Mouse (Mus musculus) liver, embryonic 12.5 days (tissue): ENCODE measurements at regions not wholly inside any gene's neighbourhood (a gene's known extent, or its start where the extent isn't known, plus 50 kb on each side); places are given as distances from the start of the nearest gene placed in this dataset.

Experiments used
- ATAC-seq: fragments of 200-750 bp; cut with Nextera tagmentation; 2 replicates; pipeline ENCODE4 v1.8.0; 2017; ENCODE audit warnings: moderate number of reproducible peaks, mild to moderate bottlenecking, moderate library complexity
- H3K27ac ChIP-seq: fragments of 300-500 bp; sonication (generic); 2 replicates; pipeline ENCODE4 v1.5.1; 2016; ENCODE audit warnings: mild to moderate bottlenecking
- H3K27me3 ChIP-seq: fragments of 300-500 bp; sonication (generic); replicated peaks from 2 replicates; pipeline ENCODE4 v1.6.1; 2016; ENCODE audit warnings: mild to moderate bottlenecking, moderate library complexity
- H3K36me3 ChIP-seq: fragments of 300-500 bp; sonication (generic); 2 replicates; pipeline ENCODE4 v1.6.1; 2016; ENCODE audit warnings: mild to moderate bottlenecking, moderate library complexity
- H3K4me1 ChIP-seq: fragments of 300-500 bp; sonication (generic); 2 replicates; pipeline ENCODE4 v1.6.1; 2016
- H3K4me2 ChIP-seq: fragments of 300-500 bp; sonication (generic); 2 replicates; pipeline ENCODE4 v1.6.1; 2016; ENCODE audit warnings: mild to moderate bottlenecking, moderate library complexity
- H3K4me3 ChIP-seq: fragments of 300-500 bp; sonication (generic); 2 replicates; pipeline ENCODE4 v1.5.1; 2016; ENCODE audit warnings: mild to moderate bottlenecking, moderate library complexity
- H3K9ac ChIP-seq: fragments of 300-500 bp; sonication (generic); 2 replicates; pipeline ENCODE4 v1.6.1; 2016; ENCODE audit warnings: mild to moderate bottlenecking, moderate library complexity
- H3K9me3 ChIP-seq: fragments of 300-500 bp; sonication (generic); replicated peaks from 2 replicates; pipeline ENCODE4 v1.6.1; 2016; ENCODE audit warnings: mild to moderate bottlenecking, moderate library complexity
- WGBS: fragments of 180-500 bp; shearing (Covaris S2); methylation state at CpG from one replicate; pipeline ENCODE4 v1.1.7; 2016; ENCODE audit not compliant: insufficient replicate concordance; 5-methylcytosine and 5-hydroxymethylcytosine counted together

DNA sequence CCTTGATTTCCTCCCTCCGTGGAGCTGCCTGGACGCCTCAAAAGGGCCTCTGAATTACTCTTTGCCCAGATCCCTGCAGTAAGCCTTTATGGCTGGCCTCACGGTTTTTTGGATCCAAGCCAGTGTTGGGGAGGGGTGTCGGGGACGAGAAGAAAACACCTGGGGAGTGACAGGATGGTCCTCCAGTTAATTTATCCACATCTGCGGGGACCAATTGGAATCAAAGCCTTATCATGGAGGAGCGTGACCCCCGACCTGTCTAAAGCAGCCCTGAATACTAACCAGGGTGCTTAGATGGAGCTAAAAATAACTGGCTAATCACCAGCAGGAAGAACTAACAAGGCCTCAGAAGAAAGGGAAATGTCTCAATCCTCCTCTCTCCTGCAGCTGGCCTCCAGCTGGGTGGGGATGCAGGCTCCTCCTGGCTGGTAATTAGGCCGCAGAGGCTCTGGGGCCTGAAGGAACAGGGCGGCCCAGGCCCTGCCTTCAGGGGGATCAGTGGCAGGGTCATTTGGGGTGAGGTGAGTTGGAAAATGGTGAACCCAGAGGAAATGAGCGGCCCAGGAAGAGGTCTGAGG, 107.2 kb upstream of the Atp1a1 start:
- ATAC-seq, result no peak
- 23% methylated on average over 11 of the region's 11 CpGs for WGBS
- H3K27ac ChIP-seq, result 0 out of 2 replicates have a peak overlapping the region, but pooled peaks have one; percentile 4
- H3K9me3 ChIP-seq, result no peaks in the 10 kb centered on the region
- peaks cover 7% of the 10 kb centered on the region for H3K4me1 ChIP-seq
- H3K27me3 ChIP-seq, result 0 out of 2 replicates have a peak, but pooled peaks cover 4% of the 10 kb centered on the region
- no peaks in the 10 kb centered on the region for H3K36me3 ChIP-seq
- no peak overlapping the region for H3K9ac ChIP-seq
- H3K4me3 ChIP-seq, result no peak overlapping the region
- no peak overlapping the region for H3K4me2 ChIP-seq

DNA sequence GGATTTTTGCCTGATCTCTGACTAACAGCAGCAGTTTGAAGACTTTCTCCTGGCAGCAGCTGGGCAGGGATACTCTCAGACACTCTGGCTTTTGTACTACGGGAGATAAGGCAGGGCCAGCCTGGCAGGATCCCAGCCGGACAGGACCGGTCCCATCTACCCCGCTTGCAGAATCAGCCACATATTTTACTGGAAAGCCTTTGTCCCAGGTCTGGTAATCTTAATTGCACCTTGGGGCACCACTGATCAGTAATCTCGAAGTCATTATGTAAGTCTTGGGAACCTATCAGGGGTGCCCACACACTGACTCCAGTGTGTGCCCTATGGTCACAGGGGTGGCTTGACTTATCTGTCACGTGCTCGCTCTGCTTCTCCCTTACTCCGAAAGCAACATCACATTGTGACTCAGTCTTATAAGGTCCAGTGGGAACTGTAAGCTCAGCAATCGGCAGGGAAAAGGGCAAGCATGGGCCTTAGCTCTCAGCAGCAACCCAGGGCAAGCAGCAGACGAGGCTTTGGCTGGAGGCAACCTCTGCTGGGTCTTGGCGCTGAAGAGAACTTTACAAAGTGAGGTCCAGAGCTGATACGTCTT, 105.0 kb upstream of the Atp1a1 start:
- no peak for ATAC-seq
- Histone ChIP-seq H3K4me3 (no peak overlapping the region), H3K9ac (no peak overlapping the region), H3K27ac (no peak overlapping the region), H3K4me1 (peaks cover 7% of the 10 kb centered on the region), H3K36me3 (no peaks in the 10 kb centered on the region), H3K27me3 (0 out of 2 replicates have a peak, but pooled peaks cover 4% of the 10 kb centered on the region), H3K4me2 (no peak overlapping the region), H3K9me3 (no peaks in the 10 kb centered on the region)
- WGBS, result 63% methylated on average over 12 of the region's 12 CpGs

DNA sequence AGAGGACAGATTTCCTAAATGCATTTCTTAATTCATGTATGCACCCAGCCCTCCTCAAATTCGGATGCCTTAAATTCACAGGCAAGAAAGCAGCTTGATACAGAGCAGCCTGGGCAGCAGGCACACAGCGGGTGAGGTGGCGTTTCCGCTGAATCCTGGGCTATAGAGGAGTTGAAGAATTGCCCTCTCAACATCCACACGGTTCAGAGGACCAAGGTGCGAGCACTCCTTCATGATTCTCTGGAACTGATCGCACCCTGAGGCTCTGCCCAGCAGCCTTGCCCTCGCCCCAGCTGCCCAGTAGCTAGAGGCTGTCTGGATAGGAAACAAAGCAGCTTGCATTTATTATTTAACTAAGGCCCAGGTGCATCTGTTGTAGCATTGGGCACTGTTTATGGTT, 104.3 kb upstream of the Atp1a1 start:
- Histone ChIP-seq H3K4me1 (peaks cover 7% of the 10 kb centered on the region), H3K4me2 (no peak overlapping the region), H3K36me3 (no peaks in the 10 kb centered on the region), H3K4me3 (no peak overlapping the region), H3K9me3 (no peaks in the 10 kb centered on the region), H3K27ac (no peak overlapping the region), H3K9ac (no peak overlapping the region), H3K27me3 (0 out of 2 replicates have a peak, but pooled peaks cover 4% of the 10 kb centered on the region)
- WGBS, result 64% methylated on average over 8 of the region's 8 CpGs
- no peak for ATAC-seq

DNA sequence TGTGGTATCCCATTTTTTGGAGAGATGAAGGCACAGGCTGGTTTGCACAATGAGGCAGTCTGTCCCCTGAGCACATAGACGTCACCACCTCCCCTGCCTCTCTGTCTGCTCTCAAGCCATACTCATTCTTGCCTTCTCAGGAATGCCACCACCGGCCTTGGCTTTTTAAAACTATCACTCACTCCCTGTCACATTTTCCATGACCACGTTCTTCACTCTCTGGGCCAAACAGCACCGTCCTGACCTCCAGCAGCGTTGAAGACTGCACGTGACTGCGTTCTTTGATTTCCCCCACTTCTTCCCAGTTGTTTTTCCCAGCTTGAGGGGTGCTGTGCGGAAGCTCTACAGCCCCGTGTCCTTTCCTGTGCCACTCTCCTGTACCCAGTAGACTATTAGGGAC, 100.4 kb upstream of the Atp1a1 start:
- Histone ChIP-seq H3K36me3 (no peaks in the 10 kb centered on the region), H3K9ac (no peak overlapping the region), H3K4me2 (no peak overlapping the region), H3K27me3 (no peaks in the 10 kb centered on the region), H3K27ac (no peak overlapping the region), H3K9me3 (no peaks in the 10 kb centered on the region), H3K4me1 (no peaks in the 10 kb centered on the region), H3K4me3 (no peak overlapping the region)
- WGBS, result 57% methylated on average over 9 of the region's 9 CpGs
- no peak for ATAC-seq

DNA sequence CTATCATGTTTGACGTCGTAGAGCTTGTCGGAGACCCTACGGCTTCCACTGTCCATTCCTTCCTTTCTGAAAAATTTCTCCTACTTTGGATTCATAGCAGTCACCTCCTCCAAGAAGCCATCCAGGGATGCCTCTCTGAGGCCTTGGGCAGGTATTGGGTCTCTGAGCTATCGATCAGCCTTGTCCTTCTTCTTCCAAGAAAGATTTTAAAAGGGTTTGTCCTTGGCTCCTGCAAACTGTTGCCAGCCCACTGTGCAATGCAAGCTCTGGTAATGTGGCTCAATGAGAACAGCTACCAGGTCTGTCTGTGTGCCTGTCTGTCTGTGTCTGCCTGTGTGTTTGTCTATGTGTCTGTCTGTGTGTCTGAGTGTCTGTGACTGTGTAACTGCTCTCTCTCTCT, 99.8 kb upstream of the Atp1a1 start:
- no peak overlapping the region for H3K4me3 ChIP-seq
- H3K4me1 ChIP-seq, result no peaks in the 10 kb centered on the region
- H3K4me2 ChIP-seq, result no peak overlapping the region
- ATAC-seq, result no peak
- H3K27me3 ChIP-seq, result no peaks in the 10 kb centered on the region
- WGBS, result 81% methylated on average over 5 of the region's 5 CpGs
- H3K36me3 ChIP-seq, result no peaks in the 10 kb centered on the region
- H3K9me3 ChIP-seq, result no peaks in the 10 kb centered on the region
- H3K9ac ChIP-seq, result no peak overlapping the region
- no peak overlapping the region for H3K27ac ChIP-seq

DNA sequence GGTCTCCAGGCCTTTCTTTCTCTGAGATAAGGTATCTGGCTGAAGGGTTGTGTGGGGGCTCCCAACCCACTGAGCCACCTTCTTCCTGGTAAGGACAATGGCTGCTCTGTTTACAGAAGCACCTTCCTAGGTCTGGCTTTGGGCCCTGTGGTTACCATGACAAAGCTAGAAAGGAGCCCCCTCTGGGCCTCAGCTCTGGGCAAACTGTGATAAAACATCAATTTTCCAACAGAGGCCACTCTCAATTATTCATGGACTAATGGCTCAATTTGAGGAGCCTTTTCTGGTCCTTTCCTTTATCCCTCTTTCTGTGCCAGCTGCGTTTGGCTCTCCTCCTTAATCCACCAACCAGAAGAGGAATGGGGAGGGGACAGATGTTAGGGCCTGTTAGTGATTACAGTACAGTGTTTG, 97.3 kb upstream of the Atp1a1 start:
- Histone ChIP-seq H3K4me1 (no peaks in the 10 kb centered on the region), H3K36me3 (no peaks in the 10 kb centered on the region), H3K4me3 (no peak overlapping the region), H3K9me3 (no peaks in the 10 kb centered on the region), H3K9ac (no peak overlapping the region), H3K27ac (no peak overlapping the region), H3K4me2 (no peak overlapping the region), H3K27me3 (no peaks in the 10 kb centered on the region)
- WGBS, result 39% methylated on average over 1 of the region's 1 CpGs
- ATAC-seq, result no peak

DNA sequence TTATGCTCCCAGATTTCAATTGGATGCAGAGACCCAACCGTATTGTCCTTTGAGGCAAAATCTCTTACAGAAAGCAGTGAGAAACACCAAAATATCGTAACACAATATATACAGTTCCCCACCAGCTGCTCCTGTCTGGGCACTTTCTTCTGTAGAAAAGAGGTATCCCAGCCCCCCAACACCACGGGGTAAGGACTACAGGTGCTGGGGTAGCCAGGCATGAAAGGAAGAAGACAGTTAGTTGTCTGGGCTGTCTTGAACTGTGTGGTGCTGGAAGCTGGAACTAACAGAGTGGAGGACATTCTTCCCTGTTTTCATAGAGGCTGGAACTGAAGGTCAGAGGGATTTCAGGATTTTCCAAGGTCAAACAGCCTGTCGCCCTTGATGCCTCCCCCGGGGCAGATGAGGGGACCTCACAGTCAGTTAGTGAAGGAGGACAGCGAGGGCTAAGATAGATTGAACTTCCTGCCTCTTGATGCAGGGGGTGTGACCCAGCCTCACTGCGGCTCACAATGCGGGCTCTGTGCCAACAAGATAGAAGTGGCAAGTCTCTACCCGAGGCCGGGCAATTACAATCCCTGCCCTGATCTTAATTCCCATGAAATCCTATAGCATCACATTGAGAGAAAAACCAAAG, 96.6 kb upstream of the Atp1a1 start:
- Histone ChIP-seq H3K27me3 (no peaks in the 10 kb centered on the region), H3K4me3 (no peak overlapping the region), H3K27ac (no peak overlapping the region), H3K36me3 (no peaks in the 10 kb centered on the region), H3K9me3 (no peaks in the 10 kb centered on the region), H3K4me1 (no peaks in the 10 kb centered on the region), H3K9ac (no peak overlapping the region), H3K4me2 (no peak overlapping the region)
- WGBS, result 61% methylated on average over 10 of the region's 10 CpGs
- no peak for ATAC-seq

DNA sequence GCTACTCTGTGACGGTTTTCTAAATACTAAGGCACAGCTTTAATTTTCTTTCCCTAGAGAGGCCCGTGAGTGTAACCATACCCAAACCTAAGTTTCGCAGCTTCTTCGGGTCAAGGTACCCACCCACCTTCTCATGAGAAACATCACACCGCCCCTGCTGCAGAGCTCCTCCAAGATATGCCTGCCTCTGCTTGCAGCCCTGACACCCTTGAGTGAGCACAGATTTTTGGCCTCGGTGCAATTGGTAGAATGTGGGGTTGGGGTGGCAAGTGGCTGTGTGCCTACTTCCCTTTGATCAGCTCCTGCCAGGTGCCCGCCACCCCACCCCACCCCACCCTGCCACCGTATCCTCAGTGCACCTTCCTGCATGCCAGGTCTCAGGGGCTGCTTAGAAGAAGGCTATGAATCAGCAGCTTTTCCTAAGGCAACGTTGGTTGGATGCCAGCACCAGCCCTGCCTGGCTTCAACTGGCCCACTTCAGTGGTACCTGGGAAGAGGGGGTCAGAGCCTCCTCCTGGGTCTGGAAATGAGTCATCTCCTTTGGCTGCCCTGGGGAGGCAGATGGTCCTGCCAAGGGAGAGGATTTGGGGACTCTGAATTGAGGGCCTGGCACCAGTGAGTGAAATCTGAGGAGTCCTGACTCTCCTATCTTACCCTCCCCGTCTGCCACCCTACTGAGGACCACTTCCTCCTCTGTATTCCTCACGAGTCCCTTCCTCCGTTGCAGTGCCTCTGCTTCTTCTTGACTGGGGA, 95.6 kb upstream of the Atp1a1 start:
- no peak overlapping the region for H3K27ac ChIP-seq
- WGBS, result 48% methylated on average over 12 of the region's 12 CpGs

DNA sequence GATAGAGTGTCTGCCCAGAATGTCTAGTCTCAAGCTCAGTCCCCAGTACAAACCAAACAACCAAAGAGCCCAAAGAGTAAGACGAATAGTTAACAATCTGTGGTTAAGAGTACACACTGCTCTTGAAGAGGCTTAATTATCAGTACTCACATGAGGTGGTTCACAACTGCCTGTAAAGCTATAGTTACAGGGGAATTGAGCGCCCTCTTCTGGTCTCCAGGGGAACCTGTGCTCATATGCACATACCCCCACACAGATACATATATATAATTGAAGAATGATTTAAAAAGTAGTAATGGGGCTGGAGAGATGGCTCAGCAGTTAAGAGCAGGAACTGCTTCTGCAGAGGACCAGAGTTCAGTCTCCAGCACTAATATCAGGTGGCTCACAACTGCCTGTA, 92.3 kb upstream of the Atp1a1 start:
- no peaks in the 10 kb centered on the region for H3K36me3 ChIP-seq
- H3K4me1 ChIP-seq, result no peaks in the 10 kb centered on the region
- no peaks in the 10 kb centered on the region for H3K9me3 ChIP-seq
- no peak for ATAC-seq
- no peak overlapping the region for H3K4me2 ChIP-seq
- H3K9ac ChIP-seq, result no peak overlapping the region
- H3K27ac ChIP-seq, result no peak overlapping the region
- H3K27me3 ChIP-seq, result no peaks in the 10 kb centered on the region
- no peak overlapping the region for H3K4me3 ChIP-seq
- whole genome bisulfite sequencing, result 67% methylated on average over 2 of the region's 2 CpGs

More for the DNA sequence above, 95.6 kb upstream of the Atp1a1 start:
- Histone ChIP-seq H3K36me3 (no peaks in the 10 kb centered on the region), H3K9me3 (no peaks in the 10 kb centered on the region), H3K9ac (no peak overlapping the region), H3K4me3 (no peak overlapping the region), H3K4me2 (no peak overlapping the region), H3K4me1 (no peaks in the 10 kb centered on the region), H3K27me3 (no peaks in the 10 kb centered on the region)
- no peak for ATAC-seq

DNA sequence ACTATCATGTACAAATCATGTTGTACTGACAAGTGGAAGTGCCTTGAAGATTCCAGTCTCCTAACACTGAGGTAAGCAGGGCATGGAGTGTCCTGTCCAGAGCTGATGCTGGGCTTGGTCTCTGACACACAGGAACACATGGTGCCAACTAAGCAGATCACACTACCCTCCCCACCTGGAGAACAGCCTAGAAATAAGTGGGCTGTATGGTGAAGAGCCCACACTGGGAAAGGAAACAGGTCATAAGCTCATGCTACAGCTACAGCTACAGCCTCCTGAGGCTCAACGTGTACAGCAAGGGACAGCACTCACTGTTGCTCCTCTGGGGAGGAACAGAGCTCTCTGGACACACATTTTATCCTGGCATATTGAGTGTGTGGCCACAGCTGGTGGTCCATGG, 89.8 kb upstream of the Atp1a1 start:
- 47% methylated on average over 1 of the region's 1 CpGs for WGBS
- Histone ChIP-seq H3K27ac (no peak overlapping the region), H3K9me3 (no peaks in the 10 kb centered on the region), H3K4me2 (no peak overlapping the region), H3K27me3 (no peaks in the 10 kb centered on the region), H3K4me1 (no peaks in the 10 kb centered on the region), H3K4me3 (no peak overlapping the region), H3K36me3 (no peaks in the 10 kb centered on the region), H3K9ac (no peak overlapping the region)
- ATAC-seq, result no peak

DNA sequence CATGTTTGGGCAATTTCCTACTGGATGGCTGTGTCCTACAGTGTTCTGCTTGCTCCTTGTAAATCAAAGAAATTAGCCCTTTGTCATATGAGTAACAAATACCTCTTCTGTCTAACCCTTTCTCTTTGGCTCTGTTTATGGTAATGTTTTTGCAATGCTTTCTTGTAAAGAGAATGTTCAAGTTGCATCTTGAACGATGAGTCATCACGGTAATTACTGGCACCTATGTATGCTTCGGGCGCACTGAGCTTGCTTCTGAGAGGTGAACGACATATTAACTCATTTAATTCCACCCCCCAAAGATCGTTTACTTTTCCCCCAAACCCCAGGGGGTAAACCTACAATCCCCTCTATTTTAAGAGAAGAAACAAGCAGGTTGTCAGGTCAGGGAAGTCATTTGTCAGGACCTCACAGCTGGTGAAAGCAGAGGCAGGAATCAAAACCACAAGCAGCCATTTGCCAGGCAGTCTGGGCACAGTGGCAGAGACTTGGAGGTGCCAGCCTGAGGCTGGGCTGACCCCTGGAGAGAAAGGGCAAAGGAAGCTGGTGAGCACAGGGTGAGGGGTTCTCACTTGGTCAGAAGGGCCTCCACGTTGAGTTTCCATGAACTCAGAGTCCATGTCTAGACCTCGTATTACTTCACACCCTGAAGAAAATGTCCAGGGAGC, 87.6 kb upstream of the Atp1a1 start:
- WGBS, result 66% methylated on average over 8 of the region's 8 CpGs
- Histone ChIP-seq H3K27ac (no peak overlapping the region), H3K4me3 (no peak overlapping the region), H3K4me1 (no peaks in the 10 kb centered on the region), H3K9ac (no peak overlapping the region), H3K27me3 (no peaks in the 10 kb centered on the region), H3K4me2 (no peak overlapping the region), H3K9me3 (no peaks in the 10 kb centered on the region), H3K36me3 (no peaks in the 10 kb centered on the region)
- no peak for ATAC-seq

DNA sequence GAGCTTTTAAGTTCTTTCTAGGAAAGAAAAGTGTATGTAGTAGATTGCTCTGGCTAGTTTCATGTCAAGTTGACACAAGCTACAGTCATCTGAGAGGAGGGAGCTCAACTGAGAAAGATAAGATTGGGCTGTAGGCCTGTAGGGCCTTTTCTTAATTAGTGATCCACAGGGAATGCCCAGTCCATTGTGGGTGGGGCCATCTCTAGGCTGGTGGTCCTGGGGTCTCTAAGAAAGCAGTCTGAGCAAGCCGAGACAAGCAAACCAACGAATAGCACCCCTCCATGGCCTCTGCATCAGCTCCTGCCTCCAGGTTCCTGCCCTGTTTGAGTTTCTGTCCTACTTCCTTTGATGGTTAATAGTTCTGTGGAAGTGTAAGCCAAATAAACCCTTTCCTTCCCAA, 86.3 kb upstream of the Atp1a1 start:
- ATAC-seq, result no peak
- H3K9ac ChIP-seq, result no peak overlapping the region
- no peaks in the 10 kb centered on the region for H3K9me3 ChIP-seq
- WGBS, result 45% methylated on average over 2 of the region's 2 CpGs
- H3K27ac ChIP-seq, result no peak overlapping the region
- H3K4me2 ChIP-seq, result no peak overlapping the region
- H3K27me3 ChIP-seq, result no peaks in the 10 kb centered on the region
- no peaks in the 10 kb centered on the region for H3K36me3 ChIP-seq
- no peaks in the 10 kb centered on the region for H3K4me1 ChIP-seq
- H3K4me3 ChIP-seq, result no peak overlapping the region
